Mouse (Mus musculus) limb, embryonic 10.5 days (tissue): ENCODE data around the gene Sowahc. TPM values are rescaled to one million over a fixed set of nuclear protein-coding genes. Genes with fewer than 3 reads are reported as not detected.

Source experiments
- DNase-seq: peaks from one replicate; pipeline ENCODE4 v3.0.0-alpha.2; 2017; ENCODE audit warnings: low spot score
- H3K27ac ChIP-seq: fragments of 300-500 bp; sonication (generic); 2 replicates; pipeline ENCODE4 v1.5.1; 2016; ENCODE audit warnings: mild to moderate bottlenecking
- H3K27me3 ChIP-seq: fragments of 300-500 bp; sonication (generic); 2 replicates; pipeline ENCODE4 v1.6.1; 2016; ENCODE audit warnings: low read depth, mild to moderate bottlenecking; ENCODE audit not compliant: poor library complexity, severe bottlenecking
- H3K36me3 ChIP-seq: fragments of 300-500 bp; sonication (generic); 2 replicates; pipeline ENCODE4 v1.6.1; 2016; ENCODE audit warnings: mild to moderate bottlenecking, moderate library complexity
- H3K4me1 ChIP-seq: fragments of 300-500 bp; sonication (generic); 2 replicates; pipeline ENCODE4 v1.6.1; 2016
- H3K4me3 ChIP-seq: fragments of 300-500 bp; sonication (generic); 2 replicates; pipeline ENCODE4 v1.5.1; 2016; ENCODE audit warnings: mild to moderate bottlenecking, moderate library complexity
- H3K9me3 ChIP-seq: fragments of 300-500 bp; sonication (generic); replicated peaks from 2 replicates; pipeline ENCODE4 v1.6.1; 2016; ENCODE audit warnings: mild to moderate bottlenecking
- WGBS: fragments of 180-500 bp; shearing (Covaris S2); methylation state at CpG from one replicate; pipeline ENCODE4 v1.1.7; 2016; 5-methylcytosine and 5-hydroxymethylcytosine counted together
- polyA plus RNA-seq: library from polyadenylated mRNA; unstranded; fragments of >200 nt; fragmentation: Nextera tagmentation; extraction: Ambion mirVana; gene quantifications from 2 replicates; pipeline ENCODE4 v1.2.1, GENCODE M21; 2016

The Sowahc gene
- 11.1 and 12.1 TPM in 2 replicates for polyA plus RNA-seq

DNA sequence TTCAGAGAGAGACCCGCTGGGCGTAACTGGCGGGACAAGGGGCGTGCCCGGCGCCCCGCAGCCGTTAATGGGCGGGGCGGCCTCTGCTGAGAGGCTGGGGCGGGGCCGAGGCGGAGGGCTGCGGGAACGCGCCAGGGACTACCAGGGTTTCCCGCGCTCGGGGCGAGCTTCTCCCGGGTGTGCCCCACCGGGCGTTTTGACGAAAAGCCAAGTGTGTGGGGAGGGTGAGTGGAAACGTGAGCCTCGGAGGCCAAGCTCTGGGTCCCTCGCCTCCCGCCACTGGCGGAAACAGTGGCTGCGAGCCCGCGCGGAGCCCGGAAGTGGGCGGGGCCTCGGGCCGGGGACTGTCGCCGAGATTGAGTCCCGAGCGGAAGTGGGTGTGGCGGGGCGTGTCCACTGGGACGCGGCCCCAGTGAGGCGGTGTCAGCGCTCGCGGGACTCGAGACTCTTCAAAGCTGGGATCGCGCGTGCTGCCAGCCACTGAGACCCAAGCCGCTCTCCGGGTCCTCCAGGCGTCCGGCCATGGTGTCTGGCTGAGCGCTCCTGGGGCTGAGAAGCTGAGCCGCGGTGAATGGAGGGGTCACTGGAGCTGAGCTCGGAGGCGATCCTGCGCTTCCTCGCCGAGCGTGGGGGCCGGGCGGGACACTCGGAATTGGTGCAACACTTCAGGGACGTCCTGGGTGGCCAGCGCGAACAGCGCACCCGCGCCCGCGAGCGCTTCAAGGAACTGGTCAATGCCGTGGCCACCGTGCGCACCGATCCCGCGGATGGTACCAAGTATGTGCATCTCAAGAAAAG lies at the start of gene Sowahc, which contains the start of gene Sept10:
TSS of gene Sowahc (plus strand) at position 481 of the 798 bp plus-strand sequence.
TSS of gene Sept10 (minus strand) at position 375 of the 798 bp plus-strand sequence.
- peak within 1 kb of the TSS; percentile 93 for H3K4me3 ChIP-seq
- H3K36me3 ChIP-seq = peaks cover 7% of the 10 kb centered on the region; the same call in 1 of the 2 replicates
- DNase-seq = peak; percentile 100
- under 1% methylated on average over 78 of the region's 84 CpGs for WGBS
- H3K27ac ChIP-seq = peak within 1 kb of the TSS; percentile 99
- 0 out of 2 replicates have a peak, but pooled peaks cover 6% of the 10 kb centered on the region for H3K27me3 ChIP-seq
- H3K4me1 ChIP-seq = peaks cover 21% of the 10 kb centered on the region
- no peaks in the 10 kb centered on the region for H3K9me3 ChIP-seq

DNA sequence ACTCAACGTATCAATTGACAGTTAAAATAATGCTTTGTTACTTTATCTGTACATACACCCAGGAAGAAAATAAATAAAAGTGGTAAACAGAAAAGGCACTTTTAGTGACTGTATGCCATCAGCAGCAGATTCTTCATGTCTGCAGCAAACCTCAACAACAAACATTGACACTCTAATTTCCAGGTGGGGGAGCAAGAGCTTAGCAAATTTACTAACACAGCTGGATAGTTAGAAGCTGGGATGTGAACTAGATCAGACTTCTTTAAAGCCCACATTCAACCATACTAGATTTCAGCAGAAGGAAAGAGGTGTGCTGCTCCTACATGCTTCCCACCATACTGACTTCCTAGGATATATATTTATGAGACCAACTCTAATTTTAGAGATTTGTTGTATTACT lies 49.2 kb upstream of the Sowahc start:
- WGBS = 92% methylated on average over 1 of the region's 1 CpGs

DNA sequence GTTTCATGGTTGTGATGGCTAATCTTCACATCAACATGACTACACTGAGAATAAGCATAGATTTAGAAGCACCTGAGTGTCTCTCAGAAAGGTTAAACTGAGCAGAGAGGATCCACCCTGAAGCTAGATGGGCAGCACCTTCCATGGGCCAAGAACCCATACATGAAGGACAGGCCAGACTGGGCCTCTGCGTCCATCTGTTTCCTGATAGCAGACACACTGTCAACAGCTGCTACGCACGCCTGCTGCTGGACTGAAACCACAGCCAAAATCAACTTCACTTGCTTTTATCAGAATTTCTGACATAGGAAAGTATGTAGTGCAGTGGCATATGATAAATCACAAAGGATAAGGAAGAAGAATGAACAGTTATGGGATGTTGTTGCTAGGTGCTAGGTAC lies 42.1 kb upstream of the Sowahc start:
- H3K27ac ChIP-seq = no peak overlapping the region
- DNase-seq = no peak
- WGBS = 88% methylated on average over 3 of the region's 3 CpGs

More for the DNA sequence above, 49.2 kb upstream of the Sowahc start:
- Histone ChIP-seq H3K27ac (no peak overlapping the region), H3K9me3 (no peaks in the 10 kb centered on the region), H3K27me3 (no peaks in the 10 kb centered on the region), H3K4me3 (no peak overlapping the region), H3K36me3 (peaks cover 35% of the 10 kb centered on the region), H3K4me1 (no peaks in the 10 kb centered on the region)
- DNase-seq = no peak

GRCm38 (mm10) chr10:59182306-59182705 lies 39.4 kb upstream of the Sowahc start:
- peaks cover 27% of the 10 kb centered on the region for H3K36me3 ChIP-seq
- DNase-seq = no peak
- no peaks in the 10 kb centered on the region for H3K9me3 ChIP-seq
- no peak overlapping the region for H3K4me3 ChIP-seq
- H3K4me1 ChIP-seq = no peaks in the 10 kb centered on the region
- no peak overlapping the region for H3K27ac ChIP-seq
- WGBS = 81% methylated on average over 3 of the region's 3 CpGs
- no peaks in the 10 kb centered on the region for H3K27me3 ChIP-seq

More for the DNA sequence above, 42.1 kb upstream of the Sowahc start:
- H3K36me3 ChIP-seq = peaks cover 39% of the 10 kb centered on the region
- no peaks in the 10 kb centered on the region for H3K27me3 ChIP-seq
- H3K9me3 ChIP-seq = no peaks in the 10 kb centered on the region
- H3K4me3 ChIP-seq = no peak overlapping the region
- no peaks in the 10 kb centered on the region for H3K4me1 ChIP-seq

DNA sequence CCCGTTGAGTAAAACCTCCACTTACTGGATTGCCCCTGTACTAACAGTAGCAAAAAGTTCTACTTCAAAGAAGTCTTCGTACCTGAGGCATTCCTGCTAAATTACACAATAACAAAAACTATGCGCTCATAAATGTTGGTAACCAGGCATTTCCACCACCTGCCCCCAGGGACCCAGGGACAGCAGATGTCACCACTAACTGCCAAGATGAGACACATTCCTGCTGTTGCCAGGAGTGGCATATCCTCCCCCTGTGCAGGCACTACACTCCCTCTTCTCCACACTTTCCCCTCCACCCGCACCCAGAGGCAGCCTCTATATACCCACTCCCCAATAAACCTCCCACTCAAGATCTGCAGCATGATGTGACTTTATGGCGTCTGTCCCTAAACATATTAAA lies 26.9 kb upstream of the Sowahc start:
- H3K4me3 ChIP-seq = no peak overlapping the region
- no peaks in the 10 kb centered on the region for H3K9me3 ChIP-seq
- no peaks in the 10 kb centered on the region for H3K27me3 ChIP-seq
- DNase-seq = no peak
- 80% methylated on average over 5 of the region's 5 CpGs for WGBS
- H3K4me1 ChIP-seq = peaks cover 14% of the 10 kb centered on the region
- H3K27ac ChIP-seq = no peak overlapping the region
- peaks cover 10% of the 10 kb centered on the region for H3K36me3 ChIP-seq

- DNase-seq = no peak
- no peaks in the 10 kb centered on the region for H3K36me3 ChIP-seq
- peak overlapping the region; percentile 5; the same call in 1 of the 2 replicates for H3K27ac ChIP-seq
- no peak overlapping the region for H3K4me3 ChIP-seq
- H3K4me1 ChIP-seq = peaks cover 14% of the 10 kb centered on the region
- H3K9me3 ChIP-seq = no peaks in the 10 kb centered on the region
- WGBS = 88% methylated on average over 3 of the region's 3 CpGs
- H3K27me3 ChIP-seq = no peaks in the 10 kb centered on the region
Measured at GRCm38 (mm10) chr10:59196763-59197162, 25.0 kb upstream of the Sowahc start.

DNA sequence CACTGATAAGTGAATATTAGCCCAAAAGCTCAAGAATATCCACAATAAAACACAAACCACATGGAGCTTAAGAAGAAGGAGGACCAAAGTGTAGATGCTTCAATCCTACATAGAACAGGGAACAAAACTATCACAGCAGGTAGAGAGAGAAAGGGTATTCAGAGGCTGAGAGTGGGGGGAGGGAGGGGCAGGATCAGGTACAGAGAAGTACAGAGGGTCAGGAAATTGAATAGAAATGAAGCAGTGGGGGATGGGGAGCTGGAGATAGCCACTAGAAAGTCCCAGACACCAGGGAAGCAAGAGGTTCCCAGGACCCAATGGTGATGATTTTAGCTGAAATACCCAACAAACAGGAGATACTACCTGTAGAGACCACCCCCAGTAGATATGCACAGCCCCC lies 21.7 kb upstream of the Sowahc start:
- no peak for DNase-seq

DNA sequence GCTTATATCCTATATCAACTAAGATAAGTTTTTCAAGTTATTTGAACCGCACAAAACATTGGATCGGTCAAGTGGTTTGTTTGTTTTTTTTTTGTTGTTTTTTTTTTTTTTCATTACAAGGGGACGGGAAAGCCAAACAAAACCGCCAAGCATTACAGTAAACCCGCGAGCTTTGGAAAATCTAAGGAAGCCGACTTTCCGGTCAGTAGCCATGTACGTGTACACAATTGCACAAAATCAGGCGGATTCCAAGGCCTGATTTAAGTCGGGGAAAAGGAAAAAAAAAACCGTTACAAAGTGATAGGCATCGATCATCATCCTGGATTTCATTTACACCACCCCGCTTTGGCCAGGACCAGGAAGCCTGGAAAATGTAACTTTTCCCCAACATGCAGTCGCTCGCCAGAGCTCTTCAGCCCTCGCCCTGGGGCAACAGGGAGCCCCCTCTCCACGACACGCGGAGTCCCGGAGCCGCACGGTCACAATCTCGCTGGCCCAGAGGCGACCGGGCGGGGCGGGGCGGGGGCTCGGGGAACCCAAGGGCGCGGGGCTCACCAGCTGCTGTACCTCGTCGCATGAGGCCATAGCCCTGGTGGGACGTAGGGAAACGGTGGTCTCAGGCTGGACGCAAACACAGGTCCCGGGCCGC lies 805 bp upstream of the Sowahc start:
- Histone ChIP-seq H3K27ac (peak overlapping the region; percentile 99), H3K4me1 (peaks cover 21% of the 10 kb centered on the region), H3K27me3 (0 out of 2 replicates have a peak, but pooled peaks cover 6% of the 10 kb centered on the region), H3K36me3 (peaks cover 4% of the 10 kb centered on the region; the same call in 1 of the 2 replicates), H3K4me3 (peak overlapping the region; percentile 93), H3K9me3 (no peaks in the 10 kb centered on the region)
- DNase-seq = no peak
- WGBS = 3% methylated on average over 39 of the region's 39 CpGs

More for the DNA sequence above, 21.7 kb upstream of the Sowahc start:
- H3K4me3 ChIP-seq = no peak overlapping the region
- H3K36me3 ChIP-seq = peaks cover 4% of the 10 kb centered on the region
- no peaks in the 10 kb centered on the region for H3K27me3 ChIP-seq
- H3K27ac ChIP-seq = no peak overlapping the region
- H3K9me3 ChIP-seq = no peaks in the 10 kb centered on the region
- peaks cover 12% of the 10 kb centered on the region for H3K4me1 ChIP-seq

- Histone ChIP-seq H3K4me3 (peak overlapping the region; percentile 93), H3K27ac (peak overlapping the region; percentile 99), H3K27me3 (0 out of 2 replicates have a peak, but pooled peaks cover 6% of the 10 kb centered on the region), H3K4me1 (peaks cover 21% of the 10 kb centered on the region), H3K9me3 (no peaks in the 10 kb centered on the region), H3K36me3 (peaks cover 10% of the 10 kb centered on the region; the same call in 1 of the 2 replicates)
- WGBS = 4% methylated on average over 49 of the region's 49 CpGs
- peak; percentile 61 for DNase-seq
Measured at GRCm38 (mm10) chr10:59222271-59223101, 733 bp downstream of the Sowahc start.

DNA sequence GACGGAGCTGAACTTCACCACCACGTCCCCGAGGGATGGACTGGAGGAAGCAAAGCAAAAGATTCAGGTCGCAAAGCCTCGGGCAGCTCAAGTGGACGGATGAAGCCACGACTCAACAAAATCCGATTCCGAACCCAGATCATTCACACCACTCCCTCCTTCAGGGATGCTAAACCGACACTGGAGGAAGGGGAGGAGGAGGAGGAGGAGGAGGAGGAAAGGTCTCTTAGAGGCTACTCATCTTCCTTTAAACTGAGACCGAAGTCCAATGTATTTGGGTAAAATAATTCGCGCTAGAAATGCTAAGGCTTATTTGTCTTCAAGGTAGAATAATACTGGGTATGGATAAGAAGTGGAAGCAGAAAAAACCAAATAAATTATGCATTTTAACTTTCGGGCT lies 1.5 kb downstream of the Sowahc start:
- Histone ChIP-seq H3K9me3 (no peaks in the 10 kb centered on the region), H3K27ac (no peak overlapping the region), H3K4me3 (peak overlapping the region; percentile 93), H3K36me3 (peaks cover 12% of the 10 kb centered on the region; the same call in 1 of the 2 replicates), H3K27me3 (0 out of 2 replicates have a peak, but pooled peaks cover 6% of the 10 kb centered on the region), H3K4me1 (peaks cover 21% of the 10 kb centered on the region)
- WGBS = 46% methylated on average over 14 of the region's 14 CpGs
- DNase-seq = no peak

- 68% methylated on average over 4 of the region's 4 CpGs for WGBS
- Histone ChIP-seq H3K4me1 (peaks cover 21% of the 10 kb centered on the region), H3K27ac (no peak overlapping the region), H3K36me3 (peaks cover 12% of the 10 kb centered on the region; the same call in 1 of the 2 replicates), H3K9me3 (no peaks in the 10 kb centered on the region), H3K27me3 (0 out of 2 replicates have a peak, but pooled peaks cover 6% of the 10 kb centered on the region), H3K4me3 (peak overlapping the region; percentile 93)
- DNase-seq = no peak
Measured at GRCm38 (mm10) chr10:59223890-59224289, 2.1 kb downstream of the Sowahc start.

DNA sequence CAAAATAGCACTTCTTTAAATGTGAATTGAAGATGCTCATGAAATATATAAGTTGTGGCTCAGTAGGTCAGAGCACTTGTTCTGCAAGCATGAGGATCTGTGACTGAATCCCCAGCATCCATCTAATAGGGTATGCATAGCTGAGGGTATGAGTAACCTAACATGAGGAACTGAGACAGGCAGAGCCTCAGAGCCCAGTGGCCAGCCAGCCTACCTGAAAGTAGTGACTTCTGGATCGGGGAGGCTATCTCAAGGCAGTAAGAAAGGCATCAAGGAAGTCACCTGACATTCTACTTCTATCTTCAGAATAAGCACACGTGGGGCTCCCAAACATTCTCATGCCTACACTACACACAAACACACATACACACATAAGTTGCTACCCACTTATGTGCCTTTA lies 3.4 kb downstream of the Sowahc start:
- H3K36me3 ChIP-seq = peaks cover 12% of the 10 kb centered on the region; the same call in 1 of the 2 replicates
- H3K27ac ChIP-seq = no peak overlapping the region
- 0 out of 2 replicates have a peak, but pooled peaks cover 6% of the 10 kb centered on the region for H3K27me3 ChIP-seq
- H3K4me1 ChIP-seq = peaks cover 21% of the 10 kb centered on the region
- H3K4me3 ChIP-seq = no peak overlapping the region
- no peaks in the 10 kb centered on the region for H3K9me3 ChIP-seq
- DNase-seq = no peak
- WGBS = 89% methylated on average over 2 of the region's 2 CpGs
